Mouse (Mus musculus): ENCODE measurements around the gene Hoxc9.
A peak's percentile ranks its signal among the peaks of the same experiment; 100 is the strongest.

The Hoxc9 gene

DNA sequence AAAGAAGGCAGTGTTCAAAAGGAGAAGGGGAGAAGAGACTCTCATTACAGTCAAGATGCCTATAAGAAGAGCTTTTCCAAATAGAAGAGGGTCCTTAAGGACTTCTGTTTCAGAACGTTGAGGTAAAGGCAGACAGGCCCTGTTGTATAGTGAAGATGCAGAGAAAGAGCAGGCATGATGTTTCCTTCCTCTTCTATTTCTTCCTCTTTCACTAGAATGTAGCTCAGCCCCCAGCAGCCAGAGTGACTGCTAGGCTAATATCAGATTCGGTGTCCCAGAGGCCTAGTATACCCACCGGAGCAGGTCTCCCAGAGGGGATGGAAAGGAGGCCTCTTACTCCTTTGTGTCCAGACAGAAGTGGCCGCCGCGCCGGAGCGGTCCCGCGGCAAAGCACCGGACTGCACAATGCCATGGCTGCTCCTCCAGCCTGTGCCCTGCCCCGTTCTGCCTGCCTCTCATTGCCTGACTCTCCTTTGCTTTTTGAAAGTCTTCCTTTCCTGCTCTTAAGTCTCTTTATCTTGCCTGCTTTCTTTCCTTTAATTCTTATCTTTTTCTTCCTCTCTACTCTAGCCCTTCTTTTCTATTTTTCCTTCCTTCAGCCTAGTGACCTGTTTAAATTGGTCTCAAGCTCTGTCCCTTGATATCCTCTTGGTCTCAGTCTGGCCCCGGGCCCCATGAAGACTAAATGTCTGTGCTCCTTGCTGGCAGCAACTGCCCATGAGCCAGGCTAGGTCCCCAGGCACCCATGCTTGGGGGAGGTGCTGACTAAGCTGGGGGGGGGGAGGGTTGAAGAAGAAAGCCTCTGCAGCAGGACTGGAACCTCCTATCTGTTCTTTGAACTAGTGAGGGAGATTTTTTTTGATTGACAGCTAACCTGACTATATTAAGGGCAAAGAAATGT, 2.6 kb downstream of the Hoxc9 start:
- DNase-seq, result no peak

DNA sequence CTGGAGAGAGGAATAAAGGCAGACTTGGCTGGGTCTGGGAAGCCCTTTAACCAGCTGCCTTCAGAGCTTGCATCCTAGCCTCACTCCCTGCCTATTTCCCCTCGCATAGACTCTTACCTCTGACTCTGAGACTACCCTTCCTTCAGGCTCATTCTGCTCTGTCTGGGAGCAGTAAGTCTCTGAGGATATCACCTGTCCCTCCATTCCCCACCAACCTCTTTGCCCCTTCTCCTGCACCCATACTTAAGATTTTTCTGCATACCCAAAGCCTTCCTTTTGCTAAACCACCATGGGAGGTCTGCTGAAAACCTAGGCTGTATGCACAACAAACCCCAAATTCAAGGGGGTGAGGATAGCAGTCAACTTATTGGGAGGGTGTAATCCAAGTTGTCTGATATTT, 3.7 kb downstream of the Hoxc9 start:
- DNase-seq, result no peak

DNA sequence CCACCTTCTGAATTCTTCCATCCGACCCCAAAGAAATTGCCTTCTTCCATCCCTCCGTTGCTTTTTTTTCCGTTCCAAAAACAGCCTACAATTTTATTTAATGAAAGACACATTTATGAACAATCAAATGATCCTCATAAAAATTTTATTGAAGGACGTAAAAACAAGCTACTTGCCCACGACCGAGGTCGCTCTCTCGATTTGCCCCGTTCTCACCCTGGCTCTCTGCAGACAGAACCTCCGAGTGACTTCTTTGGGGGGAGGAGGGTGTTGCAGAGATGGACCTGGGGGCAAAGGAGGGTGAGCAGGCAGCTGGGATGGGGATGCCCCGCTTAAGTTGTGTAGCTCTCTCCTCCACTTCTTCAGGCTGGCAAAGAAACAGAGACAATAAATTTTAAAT, 4.1 kb downstream of the Hoxc9 start:
- no peak for DNase-seq

DNA sequence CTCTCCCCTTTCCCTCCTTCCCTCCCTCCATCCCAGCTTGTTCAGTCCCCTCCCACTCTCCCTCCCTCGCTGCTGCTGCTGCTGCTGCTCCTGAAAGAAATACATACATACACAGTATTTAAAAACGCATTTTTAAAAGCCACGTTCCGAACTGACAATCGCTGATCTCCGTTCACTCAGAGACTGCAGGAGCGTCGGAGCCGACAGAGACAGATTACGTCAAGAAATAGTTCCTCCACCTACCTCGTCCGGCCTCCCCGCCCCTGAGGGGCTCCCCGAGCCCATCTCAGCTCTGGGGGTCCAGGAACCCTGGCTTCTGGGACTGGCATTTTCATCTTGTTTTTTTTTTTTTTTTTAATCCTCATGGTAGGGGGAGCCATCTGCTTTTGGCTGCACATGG, 4.7 kb downstream of the Hoxc9 start:
- no peak for DNase-seq

DNA sequence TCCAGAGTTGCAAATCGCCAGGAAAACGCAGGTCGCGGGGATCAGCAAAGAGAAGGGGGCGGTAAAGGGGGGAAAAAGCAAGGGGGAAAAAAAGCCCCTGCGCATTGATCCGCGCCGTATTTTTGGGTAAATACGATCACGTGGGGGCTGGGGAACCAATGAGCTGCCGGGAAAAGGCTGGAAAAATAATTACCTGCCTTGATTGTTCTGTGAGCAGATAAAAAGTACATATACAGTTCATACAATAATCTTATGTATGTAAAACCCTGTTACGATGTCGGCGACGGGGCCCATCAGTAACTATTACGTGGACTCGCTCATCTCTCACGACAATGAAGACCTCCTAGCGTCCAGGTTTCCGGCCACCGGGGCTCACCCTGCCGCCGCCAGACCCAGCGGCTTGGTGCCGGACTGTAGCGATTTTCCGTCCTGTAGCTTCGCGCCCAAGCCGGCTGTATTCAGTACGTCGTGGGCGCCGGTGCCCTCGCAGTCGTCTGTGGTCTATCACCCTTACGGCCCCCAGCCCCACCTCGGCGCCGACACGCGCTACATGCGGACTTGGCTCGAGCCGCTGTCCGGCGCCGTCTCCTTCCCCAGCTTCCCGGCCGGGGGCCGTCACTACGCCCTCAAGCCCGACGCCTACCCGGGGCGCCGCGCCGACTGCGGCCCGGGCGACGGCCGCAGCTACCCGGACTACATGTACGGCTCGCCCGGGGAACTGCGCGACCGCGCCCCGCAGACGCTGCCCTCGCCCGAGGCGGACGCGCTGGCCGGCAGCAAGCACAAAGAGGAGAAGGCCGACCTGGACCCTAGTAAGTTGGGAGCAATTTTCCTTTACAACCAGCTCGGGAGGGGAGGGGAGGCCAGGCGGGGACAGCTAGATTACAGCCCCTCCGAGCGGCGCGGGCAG, 5.4 kb downstream of the Hoxc9 start:
- no peak for DNase-seq

DNA sequence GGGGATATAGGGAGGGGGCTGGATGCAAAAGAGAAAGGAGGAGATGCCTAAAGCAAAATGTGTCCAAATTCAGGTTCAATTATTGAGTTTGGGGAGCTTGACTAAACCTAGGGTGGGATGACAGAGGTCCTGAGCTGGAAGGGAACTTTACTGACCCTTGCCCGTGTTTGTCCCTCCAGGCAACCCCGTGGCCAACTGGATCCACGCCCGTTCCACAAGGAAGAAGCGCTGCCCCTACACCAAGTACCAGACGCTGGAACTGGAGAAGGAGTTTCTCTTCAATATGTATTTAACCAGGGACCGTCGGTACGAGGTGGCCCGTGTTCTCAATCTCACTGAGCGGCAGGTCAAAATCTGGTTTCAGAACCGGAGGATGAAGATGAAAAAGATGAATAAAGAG, 7.5 kb downstream of the Hoxc9 start:
- DNase-seq, result no peak

DNA sequence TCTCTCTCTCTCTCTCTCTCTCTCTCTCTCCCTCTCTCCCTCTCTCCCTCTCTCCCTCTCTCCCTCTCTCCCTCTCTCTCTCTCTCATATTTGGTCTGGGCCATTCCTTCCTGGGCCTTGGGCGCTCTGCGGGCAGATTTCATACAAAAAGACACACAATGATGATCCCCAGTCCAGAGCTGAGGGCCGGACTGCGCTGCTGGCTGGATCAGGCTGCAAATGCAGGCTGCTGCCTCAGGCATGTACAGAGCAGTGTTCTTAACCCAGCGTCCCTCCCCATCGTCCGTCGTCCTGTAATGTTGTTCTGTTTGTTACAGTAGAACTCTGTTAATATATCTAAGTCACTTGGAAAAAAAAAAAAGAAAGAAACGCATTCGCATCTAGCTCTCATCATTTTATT, 8.3 kb downstream of the Hoxc9 start:
- DNase-seq, result no peak

DNA sequence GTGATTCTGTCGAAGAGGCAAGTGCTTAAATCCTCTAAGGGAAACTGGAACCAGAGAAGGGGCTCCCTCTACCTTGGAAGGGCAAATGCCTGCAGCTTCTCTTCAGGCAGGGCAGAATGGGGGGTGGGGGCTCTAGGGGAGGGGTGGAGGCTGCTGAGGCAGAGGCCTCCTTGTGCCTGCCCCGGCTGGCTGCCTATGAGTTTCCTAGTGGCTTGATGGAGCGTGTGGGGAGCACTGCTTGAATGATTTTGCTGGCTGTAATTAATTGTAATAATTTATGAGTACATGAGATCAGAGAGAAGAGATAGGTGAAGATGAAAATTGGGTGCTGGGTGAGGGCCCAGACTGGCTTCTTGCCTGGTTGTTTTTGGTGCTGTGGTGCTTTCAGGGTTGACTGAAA, 8.7 kb downstream of the Hoxc9 start:
- DNase-seq, result no peak

DNA sequence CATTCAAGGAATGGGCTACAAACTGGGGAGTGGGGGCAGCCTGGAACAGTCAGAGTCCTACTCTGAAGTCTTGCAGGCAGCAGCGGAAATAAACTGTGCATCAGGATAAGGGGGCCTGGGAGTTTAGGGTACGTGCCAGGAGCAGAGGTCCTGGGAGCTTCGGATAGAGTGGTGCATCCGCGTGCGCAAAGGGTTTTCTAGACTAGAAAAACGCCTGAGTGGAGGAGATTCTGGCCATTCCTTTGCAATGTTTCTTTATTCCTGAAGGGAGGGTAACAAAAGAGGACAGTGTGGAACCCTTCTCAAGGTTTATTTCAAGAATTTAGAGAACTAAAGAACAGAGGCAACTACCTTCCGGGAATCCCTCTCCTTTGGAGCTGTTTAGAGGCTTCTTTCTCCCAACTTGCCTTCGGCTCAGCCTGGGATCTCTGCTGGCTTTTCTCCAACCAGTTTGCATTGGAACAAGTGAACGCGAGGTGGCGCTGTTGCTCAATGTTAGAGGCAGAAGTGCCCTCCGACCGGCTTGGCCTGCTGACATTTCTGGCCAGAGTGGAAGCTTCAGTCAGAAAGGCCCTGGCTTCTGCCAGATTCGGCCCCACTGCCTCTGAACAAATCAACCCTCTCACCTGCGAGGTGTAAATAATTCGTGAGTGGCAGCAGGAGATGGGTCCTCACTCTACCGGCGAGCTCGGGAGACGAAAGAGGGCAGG, 11.0 kb downstream of the Hoxc9 start:
- peak; percentile 90 to 97 for DNase-seq

DNA sequence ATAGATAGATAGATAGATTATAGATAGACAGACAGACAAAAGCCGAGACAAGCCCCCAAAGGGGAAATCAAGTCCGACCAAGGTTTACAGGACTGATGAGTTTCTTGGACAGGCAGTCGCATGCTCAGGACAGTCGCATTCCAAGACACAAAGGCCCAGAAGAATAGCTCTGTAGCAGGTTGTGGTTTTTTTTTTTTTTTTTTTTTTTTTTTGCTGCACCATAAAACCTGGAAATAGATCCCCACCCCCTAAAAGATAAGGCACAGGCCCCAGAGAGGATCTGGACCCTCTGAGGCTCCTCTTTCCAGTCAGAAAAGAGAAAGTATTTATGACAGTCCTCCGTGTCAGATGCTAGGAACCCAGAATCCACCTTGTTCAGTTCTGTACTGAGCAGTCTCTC, 11.8 kb downstream of the Hoxc9 start:
- DNase-seq, result no peak

DNA sequence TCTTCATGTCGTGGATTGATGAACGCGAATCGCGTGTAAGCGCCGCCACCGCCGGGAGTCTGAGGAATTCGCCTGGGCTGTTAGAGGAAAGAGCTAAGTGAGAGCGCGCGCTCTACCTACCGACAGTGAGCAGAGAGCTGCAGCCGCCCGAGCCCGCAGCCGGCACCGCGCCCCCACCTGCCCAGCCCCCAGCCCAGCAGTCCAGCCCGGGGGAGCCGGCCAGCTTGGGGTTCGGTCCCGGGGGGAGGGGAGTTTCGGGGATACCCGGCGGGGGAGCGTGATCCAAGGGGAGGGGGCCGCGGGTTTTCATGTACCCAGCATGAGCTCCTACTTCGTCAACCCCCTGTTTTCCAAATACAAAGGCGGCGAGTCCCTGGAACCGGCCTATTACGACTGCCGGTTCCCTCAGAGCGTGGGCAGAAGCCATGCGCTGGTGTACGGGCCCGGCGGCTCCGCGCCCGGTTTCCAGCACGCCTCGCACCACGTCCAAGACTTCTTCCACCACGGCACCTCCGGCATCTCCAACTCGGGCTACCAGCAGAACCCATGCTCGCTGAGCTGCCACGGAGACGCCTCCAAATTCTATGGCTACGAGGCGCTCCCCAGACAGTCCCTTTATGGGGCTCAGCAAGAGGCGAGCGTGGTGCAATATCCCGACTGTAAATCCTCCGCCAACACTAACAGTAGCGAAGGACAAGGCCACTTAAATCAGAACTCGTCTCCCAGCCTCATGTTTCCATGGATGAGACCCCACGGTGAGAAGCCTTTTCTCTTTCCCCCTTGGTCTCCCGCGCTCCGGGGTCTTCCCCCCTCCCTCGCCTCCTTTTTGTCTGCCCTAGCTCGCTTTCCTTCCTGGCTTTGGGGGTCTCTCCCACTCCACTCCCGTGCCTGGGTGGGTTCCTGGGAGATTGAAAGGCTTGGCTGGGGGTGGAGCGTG, 14.5 kb downstream of the Hoxc9 start, which contains the start of gene Hoxc8:
TSS of gene Hoxc8 (plus strand) at position 147 of the 937 bp plus-strand sequence.
- no peak for DNase-seq

DNA sequence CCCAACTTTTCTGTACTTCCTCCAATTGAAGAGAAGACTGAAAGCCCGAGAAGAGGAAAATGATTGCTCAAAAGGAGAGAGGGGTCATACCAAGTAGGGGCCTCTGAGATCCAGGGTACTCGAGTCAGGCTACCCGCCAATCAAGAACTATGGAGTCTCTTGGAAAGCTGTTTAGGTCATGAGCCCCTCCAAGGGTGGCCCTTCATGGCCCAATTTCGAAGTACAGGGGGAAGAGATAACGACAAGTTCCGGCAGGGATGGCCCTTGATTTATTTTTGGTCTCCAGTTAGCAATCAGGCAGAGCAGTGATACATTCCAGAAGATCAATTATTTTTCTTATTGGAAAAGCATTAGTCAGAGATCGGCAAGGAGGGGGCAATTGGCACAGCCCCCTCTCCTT, 15.5 kb downstream of the Hoxc9 start:
- DNase-seq, result no peak

DNA sequence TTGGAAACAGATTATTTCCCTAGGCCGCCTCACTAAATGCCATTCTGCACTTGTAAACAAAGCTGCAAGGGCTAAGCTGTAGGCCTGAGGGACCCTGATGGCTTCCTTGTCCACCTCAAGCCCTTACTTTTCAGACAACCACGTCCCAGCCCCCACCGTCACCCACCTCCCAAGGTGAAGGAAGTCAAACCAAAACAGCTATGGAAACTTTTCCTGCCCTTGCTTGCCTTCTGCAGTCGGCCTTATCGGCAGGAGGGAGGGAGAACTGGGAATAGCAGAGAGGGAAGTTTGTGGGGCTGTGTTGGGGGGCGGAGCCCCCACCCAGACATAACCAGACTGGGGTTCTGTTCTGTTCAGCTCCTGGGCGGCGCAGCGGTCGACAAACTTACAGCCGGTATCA, 16.0 kb downstream of the Hoxc9 start:
- no peak for DNase-seq

DNA sequence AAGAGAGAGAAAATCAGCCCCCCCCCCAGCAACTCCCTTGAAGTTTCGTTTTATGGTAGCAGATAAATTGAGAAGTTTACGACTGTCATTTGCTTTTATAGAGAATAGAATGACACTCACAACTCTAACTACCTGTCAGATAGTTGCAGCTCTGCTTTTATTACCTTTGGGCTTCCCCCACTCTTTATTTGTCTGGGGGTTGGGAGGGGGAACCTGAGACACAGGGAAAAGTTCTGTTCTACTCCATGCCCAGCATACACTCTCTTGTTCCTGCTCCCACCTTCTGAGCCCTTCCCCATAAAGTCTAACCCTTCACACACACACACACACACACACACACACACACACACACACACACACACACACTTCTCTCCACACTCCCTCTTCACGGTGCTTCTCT, 16.6 kb downstream of the Hoxc9 start:
- DNase-seq, result no peak

DNA sequence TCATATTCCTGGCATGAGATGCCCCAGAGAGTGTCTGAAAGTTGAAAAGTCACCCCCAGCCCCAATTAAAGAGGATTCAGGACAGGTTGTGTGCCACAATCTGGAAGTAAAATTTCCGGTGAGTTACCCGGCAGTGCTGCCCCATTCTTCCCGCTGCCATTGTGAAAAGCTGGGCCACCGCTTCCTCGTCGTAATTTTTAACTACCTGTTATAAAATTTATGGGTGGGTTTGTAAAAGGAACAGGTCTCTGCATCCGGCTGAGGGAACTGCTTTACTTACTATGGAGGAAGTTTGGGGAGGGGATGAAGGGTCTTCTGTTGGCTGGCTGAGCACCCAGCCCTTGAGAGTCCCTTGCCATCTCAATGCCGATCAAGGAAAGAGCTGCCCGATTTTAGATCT, 20.3 kb downstream of the Hoxc9 start:
- no peak for DNase-seq

DNA sequence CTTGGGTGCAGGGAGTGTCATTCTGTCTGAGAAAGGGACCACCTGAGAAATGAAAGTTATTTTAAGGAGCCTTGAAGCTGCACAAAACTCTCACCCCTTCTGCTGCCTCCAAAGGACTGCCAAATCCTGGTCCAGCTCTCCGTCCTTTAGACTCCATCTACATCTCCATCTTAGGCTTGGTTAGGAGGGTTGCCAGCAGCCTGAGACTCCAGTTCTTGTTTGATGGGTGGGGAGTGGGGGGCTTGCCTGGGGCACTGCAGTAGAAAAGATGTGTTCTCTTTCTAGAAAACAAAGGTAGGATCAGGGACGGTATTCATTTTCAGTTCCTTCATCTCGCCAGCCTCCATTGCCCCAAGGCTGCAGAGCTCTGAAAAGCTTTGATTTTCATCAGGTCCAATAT, 21.2 kb downstream of the Hoxc9 start:
- no peak for DNase-seq

DNA sequence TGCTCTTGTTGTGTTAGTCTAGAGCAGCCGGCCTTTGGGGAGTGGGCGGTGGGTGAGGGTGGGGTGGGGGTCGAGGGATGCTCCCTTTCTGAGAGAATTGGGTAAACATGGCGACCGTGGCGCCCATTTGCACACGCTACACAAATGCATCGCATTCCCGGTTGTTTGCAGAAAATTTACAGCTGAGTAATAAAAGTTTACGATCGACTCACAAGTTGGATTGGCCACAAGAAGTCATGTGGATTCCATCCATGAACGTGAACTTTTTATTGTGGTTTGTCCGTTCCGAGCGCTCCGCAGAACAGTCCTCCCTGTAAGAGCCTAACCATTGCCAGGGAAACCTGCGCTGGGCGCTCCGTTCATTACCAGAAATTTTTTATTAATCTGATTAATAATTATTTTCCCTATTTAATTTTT, 21.7 kb downstream of the Hoxc9 start, which contains the start of gene Hoxc6:
TSS of gene Hoxc6 (plus strand) at position 319 of the 417 bp plus-strand sequence.
- no peak for DNase-seq

DNA sequence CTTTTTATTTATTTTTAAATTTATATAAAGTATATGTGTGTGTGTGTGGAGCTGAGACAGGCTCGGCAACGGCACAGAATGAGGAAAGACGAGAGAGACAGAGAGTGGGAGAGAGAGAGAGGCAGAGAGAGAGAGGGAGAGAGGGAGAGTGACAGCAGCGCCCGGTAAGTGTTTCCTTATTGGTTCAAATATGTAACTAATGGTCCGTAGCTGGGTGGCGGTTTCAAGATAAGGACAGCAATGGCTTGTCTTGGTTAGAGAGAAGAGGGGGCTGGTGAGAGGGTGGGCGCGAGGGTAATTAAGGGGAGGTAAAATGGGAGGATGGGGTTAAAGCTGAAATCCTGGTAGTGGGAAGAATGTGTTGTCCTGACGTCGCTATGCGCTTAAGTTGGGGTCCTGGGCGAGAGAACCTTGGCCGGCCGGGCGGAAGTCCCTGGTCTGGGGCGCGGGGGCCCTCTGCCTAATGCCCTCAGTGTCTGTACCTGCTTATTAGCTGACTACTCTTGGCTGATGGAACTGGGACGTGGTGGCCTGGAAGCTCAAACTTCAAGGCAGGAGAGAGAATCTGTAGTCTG, 22.5 kb downstream of the Hoxc9 start:
- DNase-seq, result no peak

DNA sequence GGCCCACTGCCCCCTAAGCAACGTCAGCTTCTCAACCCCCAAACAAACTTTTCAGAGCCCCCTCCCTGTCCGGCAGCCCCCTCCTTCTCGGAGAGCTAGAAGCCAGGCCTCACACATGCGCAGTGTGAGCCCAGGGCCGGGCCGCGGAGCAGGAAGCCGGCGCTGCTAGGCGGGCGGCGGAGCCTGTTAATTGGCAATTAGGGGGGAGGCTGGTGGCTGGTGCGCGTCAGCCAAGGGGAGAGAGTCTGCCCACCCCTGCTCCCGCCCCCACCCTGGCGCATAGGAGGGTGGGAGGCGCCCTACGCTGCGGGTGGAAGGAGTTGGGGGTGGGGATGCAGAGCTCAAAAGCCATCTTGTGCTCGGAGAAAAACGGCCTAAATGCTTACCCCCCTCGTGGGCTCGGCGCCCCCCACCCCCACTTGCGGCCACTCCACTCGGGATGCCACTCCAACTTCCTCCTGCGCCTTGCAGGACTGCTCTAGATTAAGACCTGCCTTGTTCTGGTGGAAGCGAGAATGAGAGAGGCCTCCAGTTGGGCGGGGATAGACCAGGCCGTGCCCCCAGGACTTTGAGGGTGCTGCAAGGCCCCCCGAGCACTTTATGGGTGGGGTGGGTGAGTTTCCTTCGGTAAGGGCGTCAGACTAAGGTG, 23.1 kb downstream of the Hoxc9 start:
- DNase-seq, result peak; percentile 39 to 41

DNA sequence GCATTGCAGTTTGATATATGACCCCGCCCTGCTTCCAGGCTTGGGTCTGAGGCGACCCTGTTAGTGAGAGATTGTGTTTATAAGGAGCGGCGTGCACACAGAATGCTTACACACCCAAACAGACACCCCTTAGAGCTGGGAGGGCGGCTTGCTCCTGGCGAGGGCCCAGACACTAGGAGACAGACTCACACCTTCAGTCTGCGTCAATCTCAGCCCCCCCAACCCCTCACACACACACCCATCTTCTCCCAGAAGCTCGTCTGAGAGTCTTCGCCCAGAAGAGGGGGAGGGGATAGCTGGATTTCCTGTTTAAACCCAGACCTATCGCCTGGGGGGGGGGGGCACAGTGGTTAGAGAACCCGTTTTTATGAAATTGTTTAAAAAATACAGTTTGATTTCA, 23.7 kb downstream of the Hoxc9 start:
- no peak for DNase-seq

DNA sequence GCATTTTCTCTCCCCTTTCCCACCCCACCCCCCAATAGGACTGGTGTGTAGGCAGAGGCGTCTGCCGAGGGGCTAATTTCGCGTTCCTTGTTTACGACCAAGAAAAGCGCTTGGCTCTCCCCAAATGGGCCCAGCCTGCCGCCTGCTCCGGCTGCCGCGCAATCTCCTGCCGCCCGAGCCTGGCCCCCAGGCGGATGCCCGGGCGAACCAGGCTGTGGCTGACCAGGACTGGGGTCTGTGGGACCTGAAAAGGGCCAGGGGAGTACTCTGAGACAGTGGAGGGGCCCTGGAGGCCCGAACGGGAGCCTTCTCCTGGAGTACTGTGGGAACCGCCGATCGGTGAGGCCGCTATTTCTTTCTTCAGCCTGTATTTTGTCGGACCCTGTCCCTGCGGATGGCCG, 24.3 kb downstream of the Hoxc9 start:
- DNase-seq, result no peak

Measured in cerebellum, postnatal 36 days (tissue).